Comparison of ENCODE assay signal across 14 mouse cellular contexts in genomic region chr1:62085995-62086394, GRCm38 (mm10).
A peak's percentile ranks its signal among the peaks of the same experiment; 100 is the strongest.
DNase-seq lines count a peak whose midpoint lies in the region; ATAC-seq and TF ChIP-seq lines count a peak whose summit lies in the region.
"Had no signal": no experiment of that assay in that cellular context is flagged by ENCODE, and none has a peak within 500 bp of the region (broad histone marks: within the 10 kb centered on the region; RNA-seq: fewer than 3 reads in every experiment).

No protein-coding gene starts in this region.

- ATAC-seq in lung, postnatal 0 days = peak; percentile 57
- ATAC-seq in limb, embryonic 14.5 days (ENCODE audit: low FRiP score, low read depth) = no peak
- ATAC-seq in erythroblast, adult 5-6 weeks (replicated peaks; ENCODE audit: low FRiP score, poor library complexity, severe bottlenecking) = no peak
- ATAC-seq: CD4-positive, CD25-positive, alpha-beta regulatory T cell, adult 4 months; forebrain, embryonic 13.5 days had no signal

- 8% methylated on average over 6 of the region's 6 CpGs for WGBS in lung, postnatal 0 days
- WGBS in limb, embryonic 14.5 days = 7% methylated on average over 6 of the region's 6 CpGs

- no peaks in the 10 kb centered on the region for H3K27me3 ChIP-seq in lung, postnatal 0 days (replicated peaks; ENCODE audit: insufficient read depth, low read length)
- no peaks in the 10 kb centered on the region for H3K27me3 ChIP-seq in limb, embryonic 14.5 days (ENCODE audit: control insufficient read depth, insufficient read depth, low read length)
- H3K27me3 ChIP-seq: forebrain, embryonic 13.5 days had no signal

- no peak overlapping the region for H3K4me2 ChIP-seq in lung, postnatal 0 days (replicated peaks; ENCODE audit: low read depth, low read length)
- H3K4me2 ChIP-seq in limb, embryonic 14.5 days (replicated peaks; ENCODE audit: low read depth, low read length, severe bottlenecking) = no peak overlapping the region
- H3K4me2 ChIP-seq: forebrain, embryonic 13.5 days had no signal

- DNase-seq in lung, postnatal 0 days (ENCODE audit: low spot score) = peak; percentile 61
- no peak for DNase-seq in lung, postnatal 25 days (ENCODE audit: low spot score)
- DNase-seq in embryo, embryonic 10 days (ENCODE audit: low spot score) = peak; percentile 75
- peak; percentile 44 for DNase-seq in fibroblast of lung, adult 2 months (ENCODE audit: low read depth)
- DNase-seq in limb, embryonic 14.5 days (ENCODE audit: low spot score) = peak; percentile 38
- DNase-seq in right cerebral cortex, postnatal 10 days (ENCODE audit: low spot score in 2 of 2) = no peak
- no peak for DNase-seq in urinary bladder, adult 18-20 months (ENCODE audit: low spot score in 2 of 2)
- DNase-seq: adrenal gland, adult 8-10 months; cerebellum, postnatal 25 days; heart, postnatal 36 days; kidney, adult 11 months had no signal

- H3K9me3 ChIP-seq in lung, postnatal 0 days (ENCODE audit: low read length) = no peaks in the 10 kb centered on the region
- no peaks in the 10 kb centered on the region for H3K9me3 ChIP-seq in limb, embryonic 14.5 days (ENCODE audit: control insufficient read depth, low read length)
- H3K9me3 ChIP-seq: forebrain, embryonic 13.5 days had no signal

- H3K36me3 ChIP-seq in lung, postnatal 0 days (ENCODE audit: insufficient read depth, low read length) = no peaks in the 10 kb centered on the region
- H3K36me3 ChIP-seq in limb, embryonic 14.5 days (ENCODE audit: control insufficient read depth, insufficient read depth, low read length) = no peaks in the 10 kb centered on the region

- TF ChIP-seq CTCF in lung, postnatal 0 days (IDR thresholded peaks at IDR 0.05) = no peak

- TF ChIP-seq POLR2A in limb, embryonic 14.5 days (IDR thresholded peaks at IDR 0.05; ENCODE audit: borderline replicate concordance, extremely low read depth, insufficient read depth, insufficient read length) = no peak

- H3K4me3 ChIP-seq in lung, postnatal 0 days (ENCODE audit: low read depth, low read length) = no peak overlapping the region
- H3K4me3 ChIP-seq in limb, embryonic 14.5 days (replicated peaks; ENCODE audit: low read length) = no peak overlapping the region
- H3K4me3 ChIP-seq: forebrain, embryonic 13.5 days had no signal

- H3K4me1 ChIP-seq in lung, postnatal 0 days (ENCODE audit: insufficient read depth, low read depth, low read length) = no peaks in the 10 kb centered on the region
- peaks cover 3% of the 10 kb centered on the region; the same call in 1 of the 2 replicates for H3K4me1 ChIP-seq in limb, embryonic 14.5 days (ENCODE audit: control insufficient read depth, insufficient read depth, low read length)
- H3K4me1 ChIP-seq: forebrain, embryonic 13.5 days had no signal

- H3K27ac ChIP-seq in lung, postnatal 0 days (ENCODE audit: low read length) = no peak overlapping the region
- no peak overlapping the region for H3K27ac ChIP-seq in limb, embryonic 14.5 days (replicated peaks; ENCODE audit: low read depth, low read length)
- H3K27ac ChIP-seq: forebrain, embryonic 13.5 days had no signal

- H3K9ac ChIP-seq in lung, postnatal 0 days (replicated peaks; ENCODE audit: low read depth) = no peak overlapping the region
- H3K9ac ChIP-seq in limb, embryonic 14.5 days (ENCODE audit: low read depth, low read length, severe bottlenecking) = no peak overlapping the region
- H3K9ac ChIP-seq: forebrain, embryonic 13.5 days had no signal

- peak; percentile 56 for TF ChIP-seq EP300 in lung, postnatal 0 days (IDR thresholded peaks at IDR 0.05)

Comparison
In these comparisons a context has a peak if more than half of its experiments do, and no peak if none do; other contexts are left out.
1. DNase-seq: peak in lung, postnatal 0 days (single experiment), embryo, embryonic 10 days (single experiment), fibroblast of lung, adult 2 months (single experiment) and limb, embryonic 14.5 days (single experiment); none in lung, postnatal 25 days (single experiment), right cerebral cortex, postnatal 10 days (0 of 2) and urinary bladder, adult 18-20 months (0 of 2).